ENCODE assay signal across 10 mouse cellular contexts in genomic region chr1:134774728-134775287, GRCm38 (mm10).
A peak's percentile ranks its signal among the peaks of the same experiment; 100 is the strongest.
DNase-seq lines count a peak whose midpoint lies in the region; ATAC-seq and TF ChIP-seq lines count a peak whose summit lies in the region.
"Had no signal": no experiment of that assay in that cellular context is flagged by ENCODE, and none has a peak within 500 bp of the region (broad histone marks: within the 10 kb centered on the region; RNA-seq: fewer than 3 reads in every experiment).

No protein-coding gene starts in this region.

- no peak overlapping the region for H3K9ac ChIP-seq in lung, postnatal 0 days (replicated peaks; ENCODE audit: low read depth)
- no peak overlapping the region for H3K9ac ChIP-seq in kidney, embryonic 15.5 days
- peak overlapping the region; percentile 64 for H3K9ac ChIP-seq in stomach, embryonic 16.5 days (ENCODE audit: low read length)
- H3K9ac ChIP-seq: liver, embryonic 14.5 days had no signal

- WGBS in lung, postnatal 0 days, result 40% methylated on average over 6 of the region's 6 CpGs
- 38% methylated on average over 6 of the region's 6 CpGs for WGBS in kidney, embryonic 15.5 days
- 26% methylated on average over 6 of the region's 6 CpGs for WGBS in stomach, embryonic 16.5 days

- no peak for TF ChIP-seq EP300 in lung, postnatal 0 days (IDR thresholded peaks at IDR 0.05)

- peak; percentile 46 for DNase-seq in lung, postnatal 0 days (ENCODE audit: low spot score)
- no peak for DNase-seq in lung, postnatal 36 days
- peak; percentile 35 to 60 for DNase-seq in gastrocnemius, postnatal 36 days
- no peak for DNase-seq in frontal cortex, postnatal 14 days (ENCODE audit: low spot score in 2 of 2)
- DNase-seq in MN1 (ENCODE audit: low spot score), result no peak
- DNase-seq: cerebellum, postnatal 25 days had no signal

- intact Hi-C loops in gastrocnemius, postnatal 36 days (cut with DNase I), result no loop called here

- peaks cover 15% of the 10 kb centered on the region for H3K4me1 ChIP-seq in lung, postnatal 0 days (ENCODE audit: insufficient read depth, low read depth, low read length)
- H3K4me1 ChIP-seq in kidney, embryonic 15.5 days, result peaks cover 63% of the 10 kb centered on the region
- H3K4me1 ChIP-seq in stomach, embryonic 16.5 days (ENCODE audit: control insufficient read depth, insufficient read depth, low read length), result peaks cover 49% of the 10 kb centered on the region

- no peak overlapping the region for H3K4me3 ChIP-seq in lung, postnatal 0 days (ENCODE audit: low read depth, low read length)
- no peak overlapping the region for H3K4me3 ChIP-seq in kidney, embryonic 15.5 days (replicated peaks)
- H3K4me3 ChIP-seq in stomach, embryonic 16.5 days (replicated peaks; ENCODE audit: low read length), result no peak overlapping the region

- H3K27ac ChIP-seq in lung, postnatal 0 days (ENCODE audit: low read length), result peak overlapping the region; percentile 43
- H3K27ac ChIP-seq in kidney, embryonic 15.5 days, result peak overlapping the region; percentile 92
- H3K27ac ChIP-seq in stomach, embryonic 16.5 days (ENCODE audit: low read length), result peak overlapping the region; percentile 96
- H3K27ac ChIP-seq: liver, embryonic 14.5 days had no signal

- H3K4me2 ChIP-seq in lung, postnatal 0 days (replicated peaks; ENCODE audit: low read depth, low read length), result no peak overlapping the region
- H3K4me2 ChIP-seq in kidney, embryonic 15.5 days, result no peak overlapping the region
- H3K4me2 ChIP-seq in stomach, embryonic 16.5 days (ENCODE audit: low read depth, low read length), result no peak overlapping the region

- no peak for TF ChIP-seq CTCF in lung, postnatal 0 days (IDR thresholded peaks at IDR 0.05)

- no peaks in the 10 kb centered on the region for H3K27me3 ChIP-seq in lung, postnatal 0 days (replicated peaks; ENCODE audit: insufficient read depth, low read length)
- H3K27me3 ChIP-seq in kidney, embryonic 15.5 days, result no peaks in the 10 kb centered on the region
- no peaks in the 10 kb centered on the region for H3K27me3 ChIP-seq in stomach, embryonic 16.5 days (ENCODE audit: control insufficient read depth, insufficient read depth, low read length)
- H3K27me3 ChIP-seq: Patski had no signal

- no peaks in the 10 kb centered on the region for H3K36me3 ChIP-seq in lung, postnatal 0 days (ENCODE audit: insufficient read depth, low read length)
- H3K36me3 ChIP-seq in kidney, embryonic 15.5 days, result no peaks in the 10 kb centered on the region
- H3K36me3 ChIP-seq in stomach, embryonic 16.5 days (ENCODE audit: control insufficient read depth, insufficient read depth, low read length), result 0 out of 2 replicates have a peak, but pooled peaks cover 4% of the 10 kb centered on the region

- no peaks in the 10 kb centered on the region for H3K9me3 ChIP-seq in lung, postnatal 0 days (ENCODE audit: low read length)
- H3K9me3 ChIP-seq in kidney, embryonic 15.5 days (replicated peaks), result no peaks in the 10 kb centered on the region
- no peaks in the 10 kb centered on the region for H3K9me3 ChIP-seq in stomach, embryonic 16.5 days (replicated peaks; ENCODE audit: control insufficient read depth, low read length)

- peak; percentile 16; the same call in 1 of the 2 replicates for ATAC-seq in lung, postnatal 0 days
- ATAC-seq in kidney, embryonic 15.5 days (replicated peaks; ENCODE audit: low FRiP score), result peak; percentile 66; the same call in 1 of the 2 replicates
- ATAC-seq in stomach, embryonic 16.5 days (ENCODE audit: insufficient read depth, low FRiP score), result no peak
- ATAC-seq: Patski had no signal

Comparison
In these comparisons a context has a peak if more than half of its experiments do, and no peak if none do; other contexts are left out.
1. DNase-seq: peak in lung, postnatal 0 days (single experiment) and gastrocnemius, postnatal 36 days (2 of 2); none in lung, postnatal 36 days (single experiment), frontal cortex, postnatal 14 days (0 of 2) and MN1 (single experiment).
2. H3K27ac ChIP-seq: peak in every context shown above with its lines; median percentile 96 in stomach, embryonic 16.5 days; 92 in kidney, embryonic 15.5 days; 43 in lung, postnatal 0 days.